Mouse (Mus musculus): ENCODE data around the gene Wdr19.
"Not testable (repeated sequence)": the region's sequence is repeated elsewhere in the genome, so short reads cannot be mapped to it uniquely, and the experiment has no call there.

The Wdr19 gene

DNA sequence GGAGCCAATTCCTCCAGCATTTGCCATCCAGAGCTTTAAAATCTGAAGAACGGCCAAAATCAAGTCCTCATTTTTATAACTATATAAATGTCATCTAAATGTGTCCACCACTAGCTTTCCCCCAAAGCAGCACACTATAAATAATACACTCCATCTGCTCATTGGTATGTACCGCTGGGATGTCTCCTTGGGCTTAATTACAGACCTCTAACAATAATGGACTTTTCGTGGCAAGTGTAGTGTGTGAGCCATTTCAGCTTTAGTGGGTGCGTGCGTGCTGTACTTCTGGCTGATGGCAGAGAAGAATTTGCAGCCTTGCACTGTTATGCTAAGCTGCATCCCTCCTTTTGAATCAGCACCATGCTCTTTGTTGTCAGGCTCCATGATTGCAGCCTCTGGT, 7.9 kb upstream of the Wdr19 start:
- no peak for DNase-seq (ENCODE audit: low spot score in 2 of 2)

DNA sequence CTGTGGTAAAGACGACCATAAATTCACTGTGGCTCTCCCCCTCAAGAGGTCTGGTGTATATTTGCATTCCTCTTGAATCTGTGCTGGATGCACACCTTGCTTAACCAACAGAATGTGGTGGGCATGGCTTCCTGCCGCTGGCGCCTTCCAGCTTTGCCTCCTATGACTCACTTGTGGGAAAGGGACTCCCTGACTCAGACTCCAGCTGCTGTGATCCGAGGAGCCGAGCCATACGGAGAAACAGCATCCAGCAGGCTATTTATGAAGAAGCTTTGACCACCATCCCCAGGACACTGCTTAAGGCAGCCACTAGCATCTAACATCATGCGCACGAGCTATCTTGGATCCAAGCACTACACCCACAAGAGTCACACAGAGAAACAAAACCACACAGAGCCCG, 5.1 kb upstream of the Wdr19 start:
- DNase-seq (ENCODE audit: low spot score in 2 of 2): no peak

DNA sequence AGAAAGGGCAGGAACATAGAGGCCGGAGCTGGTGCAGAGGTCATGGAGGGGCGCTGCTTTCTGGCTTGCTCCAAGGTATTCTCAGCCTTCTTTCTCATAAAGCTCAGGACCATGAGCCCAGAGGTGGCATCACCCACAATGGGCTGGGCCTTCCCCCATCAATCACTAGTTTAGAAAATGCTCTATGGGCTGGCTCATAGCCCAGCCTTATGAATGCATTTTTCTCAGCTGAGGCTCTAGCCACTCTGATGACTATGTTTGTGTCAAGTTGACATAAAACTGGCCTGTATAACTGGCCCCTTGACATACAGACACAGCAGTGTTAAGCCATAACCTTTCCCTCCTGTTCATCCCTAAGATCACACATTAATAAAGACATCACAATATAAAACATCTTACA, 5.2 kb downstream of the Wdr19 start:
- no peak for DNase-seq (ENCODE audit: low spot score in 2 of 2)

DNA sequence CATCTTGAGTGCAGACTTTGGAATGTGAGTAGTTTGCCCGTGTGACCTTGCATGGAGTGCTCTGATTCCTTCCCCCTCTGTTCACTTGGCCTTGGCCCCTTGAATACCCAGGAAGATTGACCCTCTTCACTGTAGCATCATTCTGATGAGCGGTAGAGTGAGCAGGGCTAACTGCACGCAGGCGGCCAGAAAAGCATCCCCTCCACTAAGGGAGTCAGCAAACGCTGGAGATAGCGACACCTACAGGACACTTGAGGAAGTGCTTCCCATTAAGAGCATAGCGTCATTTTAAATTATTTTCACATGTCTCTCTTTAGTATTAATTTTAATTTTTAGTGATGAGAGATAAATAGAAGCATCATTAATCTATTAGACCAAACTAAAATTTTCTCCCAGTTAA, 13.8 kb downstream of the Wdr19 start:
- DNase-seq (ENCODE audit: low spot score in 2 of 2): no peak

DNA sequence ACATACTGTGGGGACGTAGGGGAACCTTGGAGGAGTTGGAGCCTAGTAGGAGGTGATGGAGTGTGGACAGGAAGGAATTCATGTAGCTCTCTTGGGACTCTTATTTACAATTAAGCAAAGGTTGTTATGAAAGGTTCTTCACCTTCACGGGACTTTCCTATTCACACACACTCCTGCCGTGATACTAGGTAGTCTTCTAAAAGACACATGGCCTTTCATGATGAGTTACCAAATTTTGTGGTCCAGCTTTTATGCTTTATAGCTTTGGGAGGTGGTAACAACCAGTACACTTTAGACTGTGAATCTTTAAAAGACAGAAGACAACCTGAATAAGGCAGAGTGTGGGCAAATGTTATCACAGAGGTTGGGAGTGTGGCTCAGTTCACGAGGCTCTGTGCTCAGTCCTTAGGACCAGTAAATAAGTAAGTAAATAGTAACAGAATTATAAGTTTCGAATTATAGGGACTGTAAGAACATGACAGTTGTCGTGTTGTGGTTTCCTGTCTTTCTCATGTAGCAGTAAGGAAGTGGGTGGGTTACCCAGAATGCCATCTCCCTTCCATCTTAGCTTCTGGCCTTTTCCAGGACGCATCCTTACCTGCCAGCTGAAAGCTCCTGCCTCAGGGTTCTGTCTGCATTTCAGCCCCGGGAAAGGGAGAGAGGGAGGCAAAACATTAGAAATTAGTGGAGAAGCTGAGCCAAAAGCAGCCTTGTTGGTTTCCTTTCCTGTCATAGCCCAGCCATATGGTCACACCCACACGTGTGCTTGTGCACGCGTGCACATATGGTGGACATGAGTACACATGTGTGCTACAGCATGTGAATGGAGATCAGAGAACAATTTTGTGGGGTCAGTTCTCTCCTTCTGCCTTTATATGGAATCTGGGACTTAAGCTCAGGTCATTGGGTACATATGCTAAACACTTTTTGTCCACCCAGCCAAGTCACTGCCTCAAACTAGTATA, 18.1 kb downstream of the Wdr19 start:
- no peak for DNase-seq (ENCODE audit: low spot score in 2 of 2)

DNA sequence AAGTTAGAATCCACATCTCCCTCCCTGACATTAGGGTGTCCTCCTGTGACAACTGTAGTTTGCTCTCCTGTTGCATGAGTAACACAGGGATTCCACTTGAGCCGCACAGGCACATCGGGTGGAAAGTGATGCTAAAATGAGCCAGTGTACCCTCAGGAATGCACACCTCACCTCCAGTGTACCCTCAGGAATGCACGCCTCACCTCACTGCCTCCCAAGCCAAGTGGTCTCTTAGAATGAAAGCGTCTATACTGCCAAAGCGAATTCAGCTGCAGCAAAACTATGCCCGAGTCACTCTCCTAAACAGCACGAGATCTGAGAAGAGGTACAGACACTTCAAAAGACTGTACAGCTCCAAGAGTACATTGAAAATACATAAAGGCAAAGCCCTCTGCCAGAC, 21.5 kb downstream of the Wdr19 start:
- no peak for DNase-seq (ENCODE audit: low spot score in 2 of 2)

DNA sequence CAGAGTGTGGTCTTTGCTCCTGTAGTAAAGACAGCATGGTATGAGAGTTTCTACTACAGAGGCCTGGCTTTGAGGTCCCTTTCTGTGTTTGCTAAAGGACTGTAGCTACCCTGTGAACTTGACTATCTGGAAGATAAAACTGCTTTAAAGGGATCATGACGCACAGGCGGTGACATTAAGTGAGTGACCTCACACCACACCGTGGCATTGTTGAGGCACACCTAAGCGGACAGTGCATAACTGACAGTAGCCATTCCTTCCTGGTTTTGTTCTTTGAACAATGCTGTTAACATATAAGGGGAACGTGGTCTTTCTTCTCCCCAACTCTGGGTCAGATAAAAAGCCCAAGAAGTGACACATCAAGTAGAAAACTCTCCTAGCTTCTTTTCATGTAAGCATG, 24.6 kb downstream of the Wdr19 start:
- DNase-seq (ENCODE audit: low spot score in 2 of 2): no peak

DNA sequence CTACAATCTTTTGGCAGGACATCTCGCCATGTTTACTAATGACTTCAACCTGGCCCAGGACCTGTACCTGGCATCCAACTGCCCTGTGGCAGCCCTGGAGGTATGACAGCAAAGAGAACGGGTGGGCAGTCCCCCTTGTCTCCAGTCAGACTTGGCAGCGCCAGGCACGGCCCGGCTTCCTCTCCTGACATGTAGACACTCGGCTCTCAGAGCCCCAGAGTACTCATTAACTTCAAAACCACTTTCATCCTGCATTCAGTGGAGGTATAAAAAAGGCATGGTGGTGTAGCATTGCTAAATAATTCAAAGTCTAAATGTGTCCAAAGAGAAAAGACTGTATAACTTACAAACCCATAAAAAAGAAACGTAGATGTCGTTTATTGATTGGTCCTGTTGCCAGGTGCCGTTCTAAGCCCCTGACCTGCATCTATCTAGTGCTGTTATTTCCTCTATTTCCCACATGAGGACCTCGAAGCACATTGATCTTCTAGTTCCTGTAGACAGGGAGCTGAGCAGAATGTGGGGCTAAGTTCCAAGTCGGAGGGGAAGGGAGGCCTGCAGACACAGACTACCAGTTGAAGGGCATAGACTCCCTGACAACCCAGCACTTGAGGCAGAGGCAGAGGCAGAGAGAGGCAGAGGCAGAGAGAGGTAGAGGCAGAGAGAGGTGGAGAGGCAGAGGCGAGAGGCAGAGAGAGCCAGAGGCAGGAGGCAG, 31.9 kb downstream of the Wdr19 start:
- DNase-seq (ENCODE audit: low spot score in 2 of 2): no peak

DNA sequence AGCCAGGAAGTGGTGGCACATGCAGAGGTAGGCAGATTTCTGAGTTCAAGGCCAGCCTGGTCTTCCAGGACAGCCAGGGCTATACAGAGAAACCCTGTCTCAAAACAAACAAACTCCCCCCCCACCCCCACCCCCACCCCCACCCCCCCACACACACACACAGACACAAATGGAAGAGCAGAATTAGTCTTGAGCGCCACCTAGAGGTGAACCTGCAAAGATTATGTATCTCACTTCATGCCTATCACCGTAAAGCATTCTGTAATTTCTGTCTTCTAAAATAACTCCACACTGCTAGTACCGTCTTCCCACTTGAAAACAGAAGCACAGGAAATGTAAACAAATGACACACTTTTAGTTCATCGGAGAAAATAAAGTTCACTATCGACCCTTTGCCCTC, 43.2 kb downstream of the Wdr19 start:
- no peak for DNase-seq (ENCODE audit: low spot score in 2 of 2)

DNA sequence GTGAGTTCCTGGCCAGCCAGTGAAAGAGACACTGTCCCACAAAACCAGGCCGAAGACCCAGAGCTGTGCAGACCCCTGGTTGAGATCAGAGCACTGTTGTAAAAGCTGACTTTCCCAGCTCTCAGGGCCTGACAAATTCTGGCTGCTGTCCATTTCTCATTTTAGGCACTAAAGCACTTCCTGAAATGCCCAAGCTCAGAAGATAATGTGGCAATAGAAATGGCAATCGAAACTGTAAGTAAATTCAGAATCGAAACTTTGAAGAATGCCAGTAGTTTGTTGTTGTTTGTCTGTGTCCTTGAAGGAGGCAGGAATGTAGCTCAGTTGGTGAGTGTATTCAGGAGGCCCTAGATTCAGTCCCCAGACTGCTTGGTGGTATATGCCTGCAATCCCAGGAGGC, 47.8 kb downstream of the Wdr19 start:
- no peak for DNase-seq (ENCODE audit: low spot score in 2 of 2)

DNA sequence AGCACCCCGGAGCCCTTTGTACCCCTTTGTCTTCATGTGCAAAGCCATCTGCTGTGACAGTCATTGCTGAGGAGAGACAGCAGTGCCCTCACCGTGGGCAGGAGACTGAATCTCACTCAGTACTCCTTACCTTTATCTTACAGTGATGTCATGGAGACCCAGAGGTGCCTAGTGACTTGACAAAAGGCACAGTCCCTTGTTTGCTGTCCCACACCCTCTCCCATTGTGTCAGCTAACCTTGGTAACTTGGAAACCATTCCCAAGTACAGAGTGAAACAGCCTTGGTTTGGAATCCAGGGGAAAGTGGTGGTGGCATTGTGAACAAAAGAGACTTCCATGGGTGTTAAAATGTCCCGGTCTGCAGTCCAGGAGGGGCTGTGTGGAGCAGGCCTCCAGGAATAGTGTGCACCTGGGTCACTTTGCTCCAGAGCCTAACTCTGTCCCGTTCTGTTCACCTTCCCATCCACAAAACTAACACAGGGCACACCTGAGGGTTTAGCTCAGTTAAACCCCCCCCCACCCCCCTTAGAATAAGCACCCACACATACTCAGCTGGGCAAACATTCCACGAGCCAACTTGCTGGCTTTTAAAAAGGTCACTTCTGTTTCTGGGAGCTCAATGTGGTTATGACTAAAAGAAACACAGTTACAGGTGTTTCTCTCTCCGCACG, 50.8 kb downstream of the Wdr19 start:
- DNase-seq (ENCODE audit: low spot score in 2 of 2): no peak

DNA sequence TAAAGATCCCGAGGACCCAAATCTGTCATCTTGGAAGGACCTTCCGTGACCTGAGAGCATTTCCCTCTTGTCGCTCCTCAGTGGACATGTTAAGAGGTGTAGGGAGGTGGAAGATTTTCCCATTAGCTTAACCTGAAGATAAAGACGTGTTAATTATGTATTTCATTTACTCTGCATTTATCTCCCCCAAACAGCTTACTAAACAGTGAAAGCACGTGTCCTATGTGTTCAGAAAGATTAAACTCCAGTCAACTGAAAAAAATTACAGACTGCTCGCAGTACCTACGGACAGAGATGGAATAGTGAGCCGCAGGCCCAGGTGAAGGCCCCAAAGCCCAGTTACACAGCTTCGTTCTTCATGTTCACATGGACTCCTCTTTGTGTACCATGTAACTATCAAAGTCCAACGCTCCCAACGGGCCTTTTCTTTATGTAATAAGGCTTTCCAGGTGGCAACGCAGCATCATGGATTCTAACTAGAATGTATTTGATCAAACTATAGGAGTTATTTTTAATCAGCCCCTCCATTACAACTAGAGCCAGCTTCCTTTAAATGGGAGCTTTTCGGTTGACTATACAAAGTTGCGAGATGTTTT, 58.5 kb downstream of the Wdr19 start:
- no peak for DNase-seq (ENCODE audit: low spot score in 2 of 2)

DNA sequence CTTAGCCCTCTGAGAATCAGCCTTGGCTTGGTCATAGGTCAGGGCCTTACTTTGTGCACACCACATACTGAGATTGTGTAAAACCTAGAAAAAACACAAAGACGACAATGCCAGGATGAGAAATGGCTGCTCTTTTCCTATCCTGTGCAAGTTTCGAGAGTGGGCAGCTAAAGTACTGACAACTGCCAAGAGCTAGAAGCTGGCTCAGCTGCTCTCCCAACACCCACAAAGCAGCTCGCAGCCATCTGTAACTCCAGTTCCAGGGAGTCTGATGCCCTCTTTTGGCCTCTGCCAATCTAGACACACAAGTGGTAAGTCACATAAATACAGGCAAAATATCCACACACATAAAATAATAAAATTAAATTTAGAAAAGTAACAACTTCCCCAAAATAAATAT, 74.5 kb downstream of the Wdr19 start:
- DNase-seq (ENCODE audit: low spot score in 2 of 2): no peak

DNA sequence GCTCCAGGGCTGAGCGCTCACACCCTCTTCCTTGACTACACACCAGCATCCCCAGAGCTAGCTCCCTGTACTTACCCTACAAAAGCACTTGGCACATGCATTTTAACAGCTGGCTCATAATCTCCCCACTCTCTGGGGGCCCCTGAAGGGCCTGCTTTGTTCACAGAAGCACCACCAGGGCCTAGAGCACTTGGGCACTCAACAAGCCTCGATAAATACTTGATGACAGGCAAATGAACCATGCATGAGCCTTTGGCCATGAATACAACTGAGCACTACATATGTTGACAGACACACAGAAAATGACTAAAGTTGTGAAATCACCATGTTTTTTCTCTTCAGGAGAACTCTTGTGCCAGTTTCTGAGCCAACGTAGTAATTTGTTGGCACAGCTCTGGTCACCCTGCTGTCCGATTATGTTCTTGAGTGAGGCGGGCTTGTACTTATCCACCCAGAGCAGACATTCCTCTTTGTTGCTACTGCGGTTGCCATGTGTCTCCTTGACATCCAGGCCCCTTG, 79.7 kb downstream of the Wdr19 start:
- DNase-seq (ENCODE audit: low spot score in 2 of 2): no peak

DNA sequence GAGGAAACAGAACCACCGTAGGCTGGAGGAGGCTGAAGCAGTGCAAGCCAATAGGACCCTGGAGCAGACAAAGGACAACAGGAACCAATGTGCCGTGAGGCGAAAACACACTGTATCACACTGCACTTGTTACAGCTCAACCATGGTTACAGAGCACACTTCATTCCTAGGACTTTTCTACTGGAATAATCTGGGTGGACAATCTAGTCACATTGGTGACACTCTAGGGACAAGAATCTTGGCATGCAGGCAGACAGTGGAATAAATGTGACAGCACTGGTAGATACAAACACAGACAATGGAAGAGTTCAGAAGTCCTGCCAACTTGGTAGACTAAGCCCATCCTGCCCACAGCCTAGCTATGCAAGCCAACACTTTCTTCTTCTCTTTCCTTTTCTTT, 81.7 kb downstream of the Wdr19 start:
- DNase-seq (ENCODE audit: low spot score in 2 of 2): no peak

DNA sequence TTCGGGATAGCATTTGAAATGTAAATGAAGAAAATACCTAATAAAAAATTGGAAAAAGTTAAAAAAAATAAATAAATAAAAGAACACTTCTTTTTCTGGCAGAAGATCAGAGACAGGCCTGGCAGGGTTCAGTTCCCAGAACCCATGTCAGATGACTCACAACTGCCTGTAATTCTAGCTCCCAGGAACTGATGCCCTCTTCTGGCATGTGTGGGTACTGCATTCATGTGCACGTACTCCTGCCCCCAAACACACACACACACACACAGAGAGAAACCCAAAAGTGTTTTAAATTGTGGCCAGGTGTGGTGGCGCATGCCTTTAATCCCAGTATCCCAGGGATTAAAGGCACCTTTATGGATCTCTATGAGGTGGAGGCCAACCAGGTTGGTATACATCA, 84.7 kb downstream of the Wdr19 start:
- no peak for DNase-seq (ENCODE audit: low spot score in 2 of 2)

DNA sequence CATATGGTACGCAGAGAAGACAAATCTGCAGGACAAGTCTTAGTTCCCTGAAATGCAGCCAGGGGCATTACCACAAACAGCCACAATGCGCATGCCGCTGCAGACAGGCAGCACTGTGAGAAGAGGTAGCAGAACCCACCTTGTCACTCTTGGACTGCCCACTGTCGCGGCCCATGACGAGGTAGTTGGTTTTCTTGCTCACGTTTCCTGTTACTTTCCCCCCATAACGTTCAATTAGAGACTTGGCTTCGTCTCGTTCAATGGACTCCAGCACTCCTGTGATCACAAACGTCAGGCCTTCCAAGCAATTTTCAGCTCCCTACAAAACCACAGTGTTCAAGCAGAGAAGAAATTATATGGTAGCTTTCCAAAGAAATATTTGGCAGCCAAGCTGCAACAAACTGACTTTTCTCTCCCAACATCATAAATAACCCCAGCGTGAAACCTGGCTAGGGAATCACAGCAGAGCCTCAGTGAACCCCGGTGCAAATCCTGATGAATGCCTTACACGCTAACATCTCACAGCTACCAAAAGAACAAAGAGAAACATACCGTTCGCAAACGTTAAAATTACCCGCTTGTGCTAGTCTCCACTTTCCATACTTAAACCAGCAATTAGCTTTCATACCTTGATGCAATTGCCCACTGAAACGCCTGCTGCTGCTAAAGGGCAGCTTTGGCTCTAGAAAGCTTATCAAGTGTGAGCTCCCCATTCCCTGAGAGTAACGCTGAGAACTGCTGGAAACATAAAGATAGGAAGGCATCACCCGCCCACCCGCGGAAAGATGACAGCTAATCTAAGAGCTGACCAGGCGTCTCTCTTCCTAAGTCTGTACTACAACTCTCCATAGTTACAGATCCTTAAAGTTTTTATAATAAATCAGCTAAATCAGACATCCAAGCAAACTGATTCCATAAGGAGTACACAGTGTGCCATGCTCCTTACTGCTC, 88.5 kb downstream of the Wdr19 start:
- no peak for DNase-seq (ENCODE audit: low spot score in 2 of 2)

DNA sequence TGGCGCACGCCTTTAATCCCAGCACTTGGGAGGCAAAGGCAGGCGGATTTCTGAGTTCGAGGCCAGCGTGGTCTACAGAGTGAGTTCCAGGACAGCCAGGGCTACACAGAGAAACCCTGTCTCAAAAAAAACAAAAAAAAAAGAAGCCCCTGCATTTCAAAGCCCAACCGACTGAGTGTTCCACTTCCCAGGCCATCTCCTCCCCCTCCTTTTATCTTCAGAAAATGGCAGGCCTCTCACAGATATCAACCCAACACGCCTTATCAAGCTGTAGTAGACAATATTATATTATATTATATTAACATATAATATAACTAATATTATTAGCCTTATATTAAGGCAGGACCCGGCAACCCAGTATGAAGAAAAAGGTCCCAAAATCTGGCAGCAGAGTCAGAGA, 89.5 kb downstream of the Wdr19 start:
- not testable (repeated sequence) for DNase-seq (ENCODE audit: low spot score in 2 of 2)

DNA sequence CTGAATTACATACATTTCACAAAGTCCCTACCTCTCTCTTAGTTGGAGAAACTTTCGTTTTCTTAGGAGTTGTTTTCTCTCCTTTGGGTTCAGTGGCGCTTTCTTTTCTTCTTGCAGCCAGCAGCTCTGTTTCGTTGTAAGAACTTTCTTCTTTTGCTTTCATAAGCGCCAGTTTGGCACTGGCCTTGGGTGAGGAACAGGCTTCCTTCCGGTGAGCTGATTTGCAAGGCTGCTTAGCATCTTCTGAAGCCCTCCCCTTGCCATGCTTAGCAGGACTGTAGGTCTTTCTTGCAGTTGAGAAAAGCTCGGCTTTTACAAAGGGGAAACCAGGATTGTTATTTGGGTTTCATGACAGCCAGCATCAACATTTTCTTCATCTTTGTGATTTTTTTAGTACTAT, 94.1 kb downstream of the Wdr19 start:
- DNase-seq (ENCODE audit: low spot score in 2 of 2): no peak

DNA sequence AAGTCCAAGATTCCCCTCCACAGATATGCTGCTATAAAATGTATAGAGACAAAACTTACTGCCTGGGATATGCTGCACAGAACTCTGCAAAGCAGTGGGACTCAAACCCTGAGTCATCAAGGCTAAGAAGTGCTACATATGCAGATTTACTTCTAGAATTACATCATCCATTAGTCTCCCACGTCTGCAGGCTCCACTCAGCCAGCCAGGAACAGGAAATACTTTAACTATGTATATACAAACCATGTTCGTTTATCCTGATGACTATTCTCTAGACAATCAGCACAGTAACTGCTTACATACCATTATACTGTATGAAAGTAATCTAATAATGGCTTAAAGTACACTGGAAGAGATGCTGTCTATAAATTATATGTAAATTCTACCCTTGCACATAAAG, 94.8 kb downstream of the Wdr19 start:
- DNase-seq (ENCODE audit: low spot score in 2 of 2): no peak
